Mouse (Mus musculus) bone marrow, adult 2 months (tissue): Measurements from ENCODE around the gene Aatf. TPM values are rescaled to one million over a fixed set of nuclear protein-coding genes. Genes with fewer than 3 reads are reported as not detected.

Experiments used
- H3K27ac ChIP-seq: fragments of 200-500 bp; 2 replicates; pipeline ENCODE4 v1.5.1; 2012; ENCODE audit warnings: low read depth, mild to moderate bottlenecking, control low read depth, inconsistent platforms, low read length; ENCODE audit not compliant: control insufficient read depth, poor library complexity, insufficient read depth
- H3K4me1 ChIP-seq: fragments of 200-500 bp; 2 replicates; pipeline ENCODE4 v1.6.1; 2011; ENCODE audit warnings: low read length; ENCODE audit not compliant: control insufficient read depth, insufficient read depth
- H3K4me3 ChIP-seq: fragments of 200-500 bp; replicated peaks from 2 replicates; pipeline ENCODE3; 2011; ENCODE audit warnings: mild to moderate bottlenecking, low read depth, low read length, control low read depth; ENCODE audit not compliant: control insufficient read depth
- CTCF ChIP-seq: fragments of 200-500 bp; IDR thresholded peaks from 2 replicates; pipeline ENCODE4 v1.5.1; 2011; ENCODE audit warnings: low read length, control low read depth; ENCODE audit not compliant: control insufficient read depth, insufficient read depth
- POLR2A ChIP-seq: fragments of 200-500 bp; IDR thresholded peaks from 2 replicates; pipeline ENCODE4 v1.6.1; 2011; ENCODE audit warnings: low read depth, mild to moderate bottlenecking, control low read depth, low read length, borderline replicate concordance; ENCODE audit not compliant: control insufficient read depth
- WGBS: fragments of 180-500 bp; shearing (Covaris S2); methylation state at CpG from one replicate; pipeline ENCODE4 v1.1.7; 2018; 5-methylcytosine and 5-hydroxymethylcytosine counted together
- polyA plus RNA-seq: library from polyadenylated mRNA; stranded (reverse); fragments of >200 nt; gene quantifications from 2 replicates; pipeline ENCODE4 v1.2.4, GENCODE M21; 2011; ENCODE audit warnings: low replicate concordance; ENCODE audit not compliant: missing spikeins, insufficient read depth, insufficient read length

Aatf gene
- polyA plus RNA-seq, 1 experiment: 26.2 TPM

GRCm38 (mm10) chr11:84382450-84382849 is 130.9 kb downstream of the Aatf start:
- no peak for TF ChIP-seq CTCF
- no peak for TF ChIP-seq POLR2A
- WGBS: 92% methylated on average over 13 of the region's 13 CpGs
- Histone ChIP-seq H3K27ac (no peak overlapping the region), H3K4me1 (no peaks in the 10 kb centered on the region), H3K4me3 (no peak overlapping the region)

- 91% methylated on average over 13 of the region's 13 CpGs for WGBS
- TF ChIP-seq POLR2A (no peak), CTCF (no peak)
These were observed 136.6 kb downstream of the Aatf start for GRCm38 (mm10) chr11:84376510-84377365.

GRCm38 (mm10) chr11:84375951-84376496 is 137.3 kb downstream of the Aatf start:
- 80% methylated on average over 3 of the region's 3 CpGs for WGBS
- Histone ChIP-seq H3K4me3 (no peak overlapping the region), H3K4me1 (no peaks in the 10 kb centered on the region), H3K27ac (no peak overlapping the region)
- TF ChIP-seq CTCF (no peak), POLR2A (no peak)

More at GRCm38 (mm10) chr11:84376510-84377365, 136.6 kb downstream of the Aatf start:
- no peaks in the 10 kb centered on the region for H3K4me1 ChIP-seq
- H3K27ac ChIP-seq: no peak overlapping the region
- no peak overlapping the region for H3K4me3 ChIP-seq

GRCm38 (mm10) chr11:84373122-84373521 is 140.2 kb downstream of the Aatf start:
- no peaks in the 10 kb centered on the region for H3K4me1 ChIP-seq
- 88% methylated on average over 4 of the region's 4 CpGs for WGBS
- no peak overlapping the region for H3K27ac ChIP-seq
- TF ChIP-seq POLR2A: no peak
- no peak for TF ChIP-seq CTCF
- no peak overlapping the region for H3K4me3 ChIP-seq

Other genes with a start within 250 kb of the Aatf start
- not detected in 2 replicates for gene Lhx1, start 12.0 kb upstream of the Aatf start, polyA plus RNA-seq